Mouse (Mus musculus) layer of hippocampus, adult 9-10 months (tissue): ENCODE data around the gene Tcp11l2.

Experiments
- DNase-seq: peaks from one replicate; pipeline ENCODE4 v3.0.0; 2022; ENCODE audit warnings: low spot score

Gene Tcp11l2

GRCm38 (mm10) chr10:84656618-84657017 lies 80.2 kb downstream of the Tcp11l2 start:
- no peak for DNase-seq

- no peak for DNase-seq
Measured at GRCm38 (mm10) chr10:84657437-84658087, 81.1 kb downstream of the Tcp11l2 start.

GRCm38 (mm10) chr10:84658088-84658848 lies 81.8 kb downstream of the Tcp11l2 start:
- DNase-seq: no peak

GRCm38 (mm10) chr10:84659281-84659680 lies 82.9 kb downstream of the Tcp11l2 start:
- no peak for DNase-seq

- DNase-seq: no peak
Measured at GRCm38 (mm10) chr10:84662138-84662537, 85.7 kb downstream of the Tcp11l2 start.
